Mouse (Mus musculus) megakaryocyte, embryonic 14.5 days (primary cell): ENCODE measurements at regions not wholly inside any gene's neighbourhood (a gene's known extent, or its start where the extent isn't known, plus 50 kb on each side); places are given as distances from the start of the nearest gene placed in this dataset.

Source experiments
- FLI1 ChIP-seq: IDR thresholded peaks from 2 replicates; pipeline ENCODE4 v1.6.1; 2012; ENCODE audit warnings: low read length, inconsistent platforms, mixed read lengths
- GATA1 ChIP-seq: IDR thresholded peaks from 3 replicates; pipeline ENCODE4 v1.6.1; 2012; ENCODE audit warnings: mixed read lengths, low read length, inconsistent platforms, borderline replicate concordance

DNA sequence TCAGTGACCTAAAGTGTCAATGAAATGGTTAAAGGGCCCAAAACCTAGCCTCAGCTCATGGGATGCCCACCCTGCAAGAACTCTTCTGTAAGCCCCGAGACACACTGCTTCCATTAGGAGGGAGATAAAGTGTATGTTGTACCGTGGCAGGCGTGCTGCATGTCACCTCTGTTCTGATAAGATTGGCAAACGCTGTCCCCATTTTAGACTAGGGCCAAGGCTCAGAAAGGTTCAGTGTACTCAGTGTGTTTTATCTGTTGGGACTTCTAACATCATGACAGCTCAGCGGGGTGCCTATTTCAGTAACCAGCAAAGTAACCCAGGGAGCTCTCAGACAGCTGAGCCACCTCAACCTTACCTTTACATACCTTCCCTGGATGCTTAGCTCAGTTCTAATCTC is 65.5 kb upstream of the Vps8 start:
- TF ChIP-seq GATA1, result no peak
- TF ChIP-seq FLI1, result no peak
